Mouse (Mus musculus) kidney, postnatal 10 days (tissue): ENCODE measurements at regions not wholly inside any gene's neighbourhood (a gene's known extent, or its start where the extent isn't known, plus 50 kb on each side); places are given as distances from the start of the nearest gene placed in this dataset.

Source experiments
- DNase-seq: peaks from one replicate; pipeline ENCODE4 v3.0.0; 2021; ENCODE audit warnings: mixed read lengths

DNA sequence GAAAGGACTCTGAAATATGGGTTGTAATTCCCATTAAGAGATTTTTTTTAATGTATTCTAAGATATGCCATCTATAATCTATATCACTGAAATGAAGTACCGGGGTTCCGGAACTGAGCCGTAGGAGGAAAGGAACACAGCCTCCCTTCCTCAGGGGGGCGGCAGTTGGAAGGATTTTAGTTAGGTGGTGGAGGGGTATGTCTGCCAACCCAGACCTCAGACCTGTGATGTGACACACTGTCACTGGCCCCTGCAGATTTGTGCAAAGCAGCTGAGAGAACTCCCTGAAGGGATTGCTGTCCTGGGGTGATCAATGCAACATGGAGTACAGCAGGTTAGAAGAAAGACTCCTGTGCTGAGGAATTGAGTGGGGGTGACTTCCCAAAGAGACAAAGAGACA lies 470.2 kb upstream of the Gulo start:
- DNase-seq, result no peak

- no peak for DNase-seq
These were observed 469.6 kb upstream of the Gulo start for GRCm38 (mm10) chr14:66478562-66478961.

GRCm38 (mm10) chr14:66475026-66475425 lies 466.0 kb upstream of the Gulo start:
- DNase-seq, result peak; percentile 21

DNA sequence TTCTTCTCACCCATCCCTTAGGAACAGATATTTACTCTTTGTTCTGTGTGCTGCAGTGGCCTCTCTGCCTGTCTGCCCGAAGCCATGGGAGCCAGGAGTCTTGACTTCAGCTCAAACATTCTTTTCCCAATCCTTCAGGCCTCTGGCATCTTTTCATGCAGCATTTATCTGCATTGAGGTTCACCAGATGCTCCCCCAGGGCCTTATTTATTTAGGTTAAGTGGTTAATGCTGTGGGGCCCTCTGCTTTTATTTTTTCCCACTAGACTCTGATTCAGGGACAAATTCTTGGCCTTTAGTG lies 464.2 kb upstream of the Gulo start:
- DNase-seq, result no peak

- no peak for DNase-seq
These were observed 463.7 kb upstream of the Gulo start for GRCm38 (mm10) chr14:66472537-66473250.

DNA sequence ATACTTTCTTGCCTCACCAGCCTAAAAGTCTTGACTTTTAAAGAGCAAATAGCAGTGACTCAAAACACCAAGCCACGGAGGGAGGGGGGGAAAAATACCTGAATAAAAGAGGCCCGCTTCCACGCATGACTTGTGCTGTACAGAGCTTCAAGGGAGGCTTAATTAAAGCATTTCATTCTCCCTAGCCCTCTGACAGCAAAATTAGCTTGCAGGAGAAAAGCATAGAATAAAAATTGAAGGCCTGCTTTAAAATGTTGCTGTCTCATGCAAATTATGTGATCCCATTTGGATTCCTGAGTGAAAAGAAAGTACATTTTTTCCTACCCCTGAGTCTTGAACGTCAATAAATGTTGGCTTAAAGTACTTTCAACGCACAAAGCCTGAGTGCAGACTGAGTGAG lies 453.1 kb upstream of the Gulo start:
- no peak for DNase-seq

- DNase-seq, result no peak
These were observed 451.8 kb upstream of the Gulo start for GRCm38 (mm10) chr14:66460795-66461194.

- DNase-seq, result no peak
These were observed 449.7 kb upstream of the Gulo start for GRCm38 (mm10) chr14:66458696-66459095.

DNA sequence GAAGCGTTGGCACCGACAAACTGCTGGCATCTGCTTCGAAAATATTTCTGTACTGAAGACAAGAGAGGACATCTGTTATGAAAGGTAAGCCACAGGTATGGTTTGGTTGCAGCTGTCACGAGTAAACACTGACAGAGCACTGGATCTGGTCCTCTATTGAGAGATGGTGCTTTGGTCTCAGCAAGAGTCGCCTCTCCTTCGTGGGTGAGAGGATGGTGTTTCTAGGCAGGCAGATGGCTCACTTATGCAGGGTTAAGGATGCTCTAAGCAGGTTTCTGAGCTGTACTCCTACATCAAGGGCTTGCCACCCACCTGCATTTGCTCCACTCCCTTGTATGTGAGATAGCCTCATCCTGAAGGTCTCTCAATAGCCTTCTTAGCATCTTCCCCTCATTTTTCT lies 448.3 kb upstream of the Gulo start:
- no peak for DNase-seq

DNA sequence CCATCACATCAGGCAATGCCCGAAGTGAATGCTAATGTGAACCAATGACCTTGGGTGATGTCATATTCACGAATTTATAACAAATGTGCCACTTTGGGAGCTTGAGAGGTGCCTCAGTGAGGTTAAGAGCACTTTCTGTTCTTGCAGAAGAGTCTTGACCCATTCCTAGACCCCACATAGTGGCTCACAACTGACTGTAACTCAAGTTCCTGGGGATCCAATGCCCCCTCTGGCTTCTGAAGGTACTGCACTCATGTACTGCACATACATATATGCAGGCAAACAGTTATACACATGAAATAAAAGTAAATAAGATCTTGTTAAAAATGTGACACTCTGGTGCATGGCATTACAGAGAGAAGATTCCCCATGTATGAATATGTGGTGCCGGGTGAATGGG lies 443.8 kb upstream of the Gulo start:
- DNase-seq, result no peak

DNA sequence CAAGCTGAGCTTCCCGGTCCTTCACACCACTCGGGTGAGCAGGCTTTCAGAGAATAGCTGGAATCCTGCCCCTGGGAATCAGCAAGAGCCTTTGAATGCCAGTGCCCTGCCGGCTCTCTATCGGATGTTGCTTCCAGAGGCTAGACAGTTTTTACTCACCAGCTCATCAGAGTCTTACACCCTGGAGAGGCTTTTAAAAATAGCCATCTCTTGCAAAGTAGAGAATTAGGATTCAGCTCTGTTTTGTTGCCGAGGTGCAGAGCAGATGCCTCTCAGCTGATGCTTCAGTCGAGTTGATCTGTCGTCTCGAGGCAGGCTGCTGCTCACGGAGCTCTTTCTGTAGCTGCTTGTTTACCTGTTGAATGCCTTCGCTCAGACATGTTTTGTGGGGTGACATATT lies 441.3 kb upstream of the Gulo start:
- DNase-seq, result no peak

DNA sequence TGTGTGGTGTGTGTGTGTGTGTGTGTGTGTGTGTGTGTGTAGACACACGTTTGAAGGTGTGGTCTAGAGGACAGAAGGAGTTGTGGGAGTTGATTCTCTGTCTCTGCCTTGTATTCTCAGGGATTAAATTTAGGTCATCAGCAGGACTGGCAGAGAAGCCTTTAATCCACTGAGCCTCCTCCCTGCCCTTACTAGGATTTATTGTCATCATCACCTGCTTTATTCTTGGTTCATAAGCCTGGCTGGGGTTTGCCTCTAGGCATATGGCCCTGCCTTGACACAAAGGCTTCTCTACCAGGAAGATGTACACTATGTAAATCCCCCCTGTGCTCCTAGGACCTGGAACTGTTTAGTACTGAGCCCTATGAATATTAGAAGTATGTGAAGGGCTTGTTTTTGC lies 433.6 kb upstream of the Gulo start:
- no peak for DNase-seq

DNA sequence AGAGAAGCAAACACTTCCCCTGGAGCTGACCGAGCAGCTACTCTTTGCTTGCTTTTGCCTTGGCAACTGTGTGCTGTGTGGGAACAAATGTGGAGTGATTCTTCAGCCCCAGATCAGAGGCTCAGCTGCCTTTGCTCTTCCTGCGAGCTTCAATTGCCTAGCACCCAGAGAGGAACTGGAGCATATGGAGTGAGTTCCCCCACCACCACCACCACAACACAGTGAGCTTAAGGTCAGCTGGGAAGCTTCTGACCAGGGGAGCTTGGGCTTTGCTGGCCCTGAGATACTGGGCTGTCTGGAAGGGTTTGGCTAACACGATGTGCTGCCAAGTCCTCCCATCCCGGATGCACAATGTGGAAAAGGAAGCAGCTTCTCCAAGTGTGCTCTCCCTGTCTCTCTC lies 432.8 kb upstream of the Gulo start:
- DNase-seq, result no peak

- DNase-seq, result no peak
These were observed 429.6 kb upstream of the Gulo start for GRCm38 (mm10) chr14:66438572-66438971.

DNA sequence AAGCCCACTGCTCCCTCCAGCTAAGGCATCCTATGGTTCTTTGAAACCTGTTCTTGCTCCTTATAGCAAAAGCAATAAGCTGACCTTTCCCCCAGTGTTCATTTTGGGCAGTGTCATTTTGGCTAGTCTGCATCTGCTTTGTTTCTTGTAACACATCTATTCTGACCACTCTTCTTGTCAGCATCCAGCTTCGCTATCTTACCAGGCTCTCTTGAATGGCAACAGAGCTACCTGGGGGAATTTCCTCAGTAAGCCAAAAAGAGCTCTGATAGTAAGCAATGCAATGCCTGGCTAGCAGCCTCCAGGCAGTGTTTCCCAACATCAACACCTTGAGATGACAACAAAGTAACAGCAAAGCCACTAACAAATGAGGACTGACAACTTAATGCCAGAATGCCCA lies 429.0 kb upstream of the Gulo start:
- no peak for DNase-seq

- no peak for DNase-seq
These were observed 422.6 kb upstream of the Gulo start for GRCm38 (mm10) chr14:66431630-66432029.

- peak; percentile 29 for DNase-seq
These were observed 415.1 kb upstream of the Gulo start for GRCm38 (mm10) chr14:66424141-66424540.
